Mouse (Mus musculus): Measurements from ENCODE around the gene Slc41a1.

Slc41a1 gene

GRCm38 (mm10) chr1:131890043-131890658, 62.9 kb downstream of the Slc41a1 start:
- no peak for DNase-seq

GRCm38 (mm10) chr1:131891436-131891835, 64.1 kb downstream of the Slc41a1 start:
- no peak for DNase-seq

Data from layer of hippocampus, adult 9-11 months (tissue).